8 mouse cellular contexts compared by ENCODE assay signal in the genomic region with DNA sequence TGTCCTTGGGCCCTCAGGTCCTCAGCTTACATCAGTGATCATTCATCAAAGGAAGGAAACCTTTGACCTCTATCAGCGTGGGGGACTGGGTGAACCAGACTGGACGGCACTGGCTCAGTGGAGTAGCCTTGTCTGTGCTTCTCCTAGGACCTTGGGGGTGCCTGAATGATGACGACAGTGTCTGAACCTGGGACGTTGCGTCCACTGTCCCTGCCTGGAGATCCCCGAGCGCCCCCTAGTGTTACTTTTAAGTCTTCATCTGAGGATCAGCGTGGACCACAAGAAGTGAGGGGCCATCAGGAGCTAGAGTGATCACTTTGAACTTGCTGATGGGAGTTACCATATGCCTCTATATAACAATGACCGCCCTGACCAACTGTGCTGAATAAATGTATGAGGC. TPM values are rescaled to one million over a fixed set of nuclear protein-coding genes. Genes with fewer than 3 reads are reported as not detected.
DNase-seq lines count a peak whose midpoint lies in the region; ATAC-seq and TF ChIP-seq lines count a peak whose summit lies in the region.
"Had no signal": no experiment of that assay in that cellular context is flagged by ENCODE, and none has a peak within 500 bp of the region (broad histone marks: within the 10 kb centered on the region; RNA-seq: fewer than 3 reads in every experiment).

No protein-coding gene starts in this region.

- no peaks in the 10 kb centered on the region for H3K36me3 ChIP-seq in hindbrain, postnatal 0 days (ENCODE audit: insufficient read depth, low read length)
- H3K36me3 ChIP-seq: midbrain, embryonic 12.5 days had no signal

- no peaks in the 10 kb centered on the region for H3K4me1 ChIP-seq in hindbrain, postnatal 0 days (ENCODE audit: insufficient read depth, low read length)

- H3K4me3 ChIP-seq in hindbrain, postnatal 0 days (ENCODE audit: low read length), result no peak overlapping the region
- H3K4me3 ChIP-seq: midbrain, embryonic 12.5 days had no signal

- peaks cover 5% of the 10 kb centered on the region for H3K27me3 ChIP-seq in hindbrain, postnatal 0 days (ENCODE audit: insufficient read depth, low read length)

- WGBS in hindbrain, postnatal 0 days, result 3% methylated on average over 9 of the region's 9 CpGs

- H3K27ac ChIP-seq in hindbrain, postnatal 0 days, result no peak overlapping the region
- H3K27ac ChIP-seq: midbrain, embryonic 12.5 days had no signal

- TF ChIP-seq POLR2A in brain, embryonic 14.5 days (IDR thresholded peaks at IDR 0.05; ENCODE audit: borderline replicate concordance, extremely low read depth, insufficient read depth, insufficient read length, poor library complexity, severe bottlenecking), result no peak

- H3K9me3 ChIP-seq in hindbrain, postnatal 0 days (ENCODE audit: low read length), result no peaks in the 10 kb centered on the region
- H3K9me3 ChIP-seq: midbrain, embryonic 12.5 days had no signal

- DNase-seq in left cerebral cortex, postnatal 14 days (ENCODE audit: low spot score in 2 of 2), result peak; percentile 40 to 56
- no peak for DNase-seq in left cerebral cortex, adult 11 months (ENCODE audit: low spot score)
- DNase-seq in MN1 (ENCODE audit: low spot score), result peak; percentile 58
- DNase-seq in brain, embryonic 14.5 days (ENCODE audit: low read depth), result no peak
- peak; percentile 71 for DNase-seq in hindbrain, postnatal 0 days (ENCODE audit: low spot score)
- peak; percentile 60 for DNase-seq in naive thymus-derived CD4-positive, alpha-beta T cell, adult 2 months (ENCODE audit: low read depth)
- DNase-seq in left cerebral cortex, adult 18-20 months (ENCODE audit: low spot score in 2 of 2), result no peak

- intact Hi-C loops in left cerebral cortex, postnatal 14 days (cut with DNase I), result loop anchor here (1.0 kb wide), 1 partner anchor 39 kb away; no protein-coding TSS in a partner anchor

- ATAC-seq in hindbrain, postnatal 0 days, result peak; percentile 51; the same call in 1 of the 2 replicates

- H3K4me2 ChIP-seq in hindbrain, postnatal 0 days (ENCODE audit: low read depth, low read length), result no peak overlapping the region
- H3K4me2 ChIP-seq: midbrain, embryonic 12.5 days had no signal

- H3K9ac ChIP-seq in hindbrain, postnatal 0 days (replicated peaks; ENCODE audit: low read length), result no peak overlapping the region
- H3K9ac ChIP-seq: midbrain, embryonic 12.5 days had no signal

- peak; percentile 68 for TF ChIP-seq CTCF in brain, embryonic 14.5 days (IDR thresholded peaks at IDR 0.05; ENCODE audit: borderline replicate concordance, extremely low read depth, insufficient read depth, insufficient read length)
- TF ChIP-seq CTCF in hindbrain, postnatal 0 days (IDR thresholded peaks at IDR 0.05; ENCODE audit: low read depth), result peak; percentile 76

RNA-seq across cellular contexts. Expression of a gene that starts 19.4 kb away (rescaled TPM):
- under 1 TPM in 1 of 2 experiments, not detected in 1; 0.13 TPM for total RNA-seq in left cerebral cortex, postnatal 14 days (2021)
- 0.97 and 8.4 TPM in 2 replicates for polyA plus RNA-seq in brain, embryonic 14.5 days (2012; rRNA removed)
- 27.0 and 32.2 TPM in 2 replicates for total RNA-seq in hindbrain, postnatal 0 days (2014; rRNA removed)
- 9.2 and 9.6 TPM in 2 replicates for polyA plus RNA-seq in hindbrain, postnatal 0 days (2015; fragmentation: Nextera tagmentation; extraction: Ambion mirVana)
- not detected for total RNA-seq in left cerebral cortex, adult 18-20 months (2021)

Comparison
In these comparisons a context has a peak if more than half of its experiments do, and no peak if none do; other contexts are left out.
1. DNase-seq: peak in left cerebral cortex, postnatal 14 days (2 of 2), MN1 (single experiment), hindbrain, postnatal 0 days (single experiment) and naive thymus-derived CD4-positive, alpha-beta T cell, adult 2 months (single experiment); none in left cerebral cortex, adult 11 months (single experiment), brain, embryonic 14.5 days (single experiment) and left cerebral cortex, adult 18-20 months (0 of 2).
2. RNA of a gene that starts 19.4 kb away (total RNA-seq): 27.0 to 32.2 TPM in hindbrain, postnatal 0 days; 0.13 TPM in left cerebral cortex, postnatal 14 days and not detected in left cerebral cortex, adult 18-20 months; every median in the first group is over 10 times any median in the second.